Comparison of ENCODE assay signal across 8 mouse cellular contexts in genomic region chr3:88136945-88137494, GRCm38 (mm10). TPM values are rescaled to one million over a fixed set of nuclear protein-coding genes. Genes with fewer than 3 reads are reported as not detected.
DNase-seq lines count a peak whose midpoint lies in the region; ATAC-seq and TF ChIP-seq lines count a peak whose summit lies in the region.

No protein-coding gene starts in this region.

- TF ChIP-seq CTCF in bone marrow macrophage, adult 2 months (IDR thresholded peaks at IDR 0.05; ENCODE audit: low read depth, low read length) = no peak

- H3K4me1 ChIP-seq in kidney, embryonic 14.5 days (ENCODE audit: control insufficient read depth, insufficient read depth, low read length) = peaks cover 26% of the 10 kb centered on the region
- H3K4me1 ChIP-seq in bone marrow macrophage, adult 2 months (ENCODE audit: control insufficient read depth, insufficient read depth, low read length) = peaks cover 38% of the 10 kb centered on the region
- peaks cover 36% of the 10 kb centered on the region for H3K4me1 ChIP-seq in limb, embryonic 13.5 days

- peak; percentile 27 for DNase-seq in CD4-positive, CD25-positive, alpha-beta regulatory T cell, adult 2 months (ENCODE audit: low read depth, low spot score)
- no peak for DNase-seq in kidney, adult 9 months
- DNase-seq in urinary bladder, adult 2 months (ENCODE audit: low spot score) = no peak
- DNase-seq in layer of hippocampus, postnatal 10 days (ENCODE audit: low spot score in 2 of 2) = no peak

- no peak for ATAC-seq in CD4-positive, CD25-positive, alpha-beta regulatory T cell, adult 4 months
- ATAC-seq in kidney, embryonic 14.5 days (ENCODE audit: low FRiP score, low TSS enrichment) = no peak
- no peak for ATAC-seq in limb, embryonic 13.5 days (ENCODE audit: low FRiP score, low read depth)

- H3K4me3 ChIP-seq in kidney, embryonic 14.5 days (ENCODE audit: low read length) = no peak overlapping the region
- peak overlapping the region; percentile 71 for H3K4me3 ChIP-seq in bone marrow macrophage, adult 2 months (ENCODE audit: insufficient read depth, low read length)
- peak overlapping the region; percentile 59 for H3K4me3 ChIP-seq in limb, embryonic 13.5 days

- TF ChIP-seq POLR2A in bone marrow macrophage, adult 2 months (IDR thresholded peaks at IDR 0.05; ENCODE audit: borderline replicate concordance, low read depth, low read length) = no peak

- no peaks in the 10 kb centered on the region for H3K36me3 ChIP-seq in kidney, embryonic 14.5 days (ENCODE audit: control insufficient read depth, insufficient read depth, low read length)
- no peaks in the 10 kb centered on the region for H3K36me3 ChIP-seq in limb, embryonic 13.5 days

- H3K4me2 ChIP-seq in kidney, embryonic 14.5 days (replicated peaks; ENCODE audit: low read depth, low read length) = no peak overlapping the region; the same call in 1 of the 2 replicates
- H3K4me2 ChIP-seq in limb, embryonic 13.5 days (replicated peaks) = peak overlapping the region; percentile 98

- H3K27ac ChIP-seq in kidney, embryonic 14.5 days (ENCODE audit: low read depth, low read length) = no peak overlapping the region
- peak overlapping the region; percentile 99 for H3K27ac ChIP-seq in bone marrow macrophage, adult 2 months (ENCODE audit: insufficient read depth, low read depth, low read length)
- peak overlapping the region; percentile 99; the same call in 1 of the 2 replicates for H3K27ac ChIP-seq in limb, embryonic 13.5 days

- H3K9me3 ChIP-seq in kidney, embryonic 14.5 days (ENCODE audit: control insufficient read depth, low read length) = no peaks in the 10 kb centered on the region
- no peaks in the 10 kb centered on the region for H3K9me3 ChIP-seq in limb, embryonic 13.5 days

- no peaks in the 10 kb centered on the region for H3K27me3 ChIP-seq in kidney, embryonic 14.5 days (ENCODE audit: control insufficient read depth, insufficient read depth, low read length)
- no peaks in the 10 kb centered on the region for H3K27me3 ChIP-seq in limb, embryonic 13.5 days

- H3K9ac ChIP-seq in kidney, embryonic 14.5 days (ENCODE audit: low read depth, low read length) = peak overlapping the region; percentile 2; the same call in 1 of the 2 replicates
- H3K9ac ChIP-seq in limb, embryonic 13.5 days = peak overlapping the region; percentile 62

- WGBS in kidney, embryonic 14.5 days = 83% methylated on average over 4 of the region's 4 CpGs
- WGBS in limb, embryonic 13.5 days = 80% methylated on average over 4 of the region's 4 CpGs

RNA-seq across cellular contexts. Expression of gene Mef2d, which starts 5.2 kb away (rescaled TPM):
- polyA plus RNA-seq in CD4-positive, CD25-positive, alpha-beta regulatory T cell, adult 4 months (2017; shearing (Covaris generic)) = 10 to 100 TPM; 30.9 to 36.1 TPM
- 12.6 and 21.8 TPM in 2 replicates for polyA plus RNA-seq in kidney, embryonic 14.5 days (2014; fragmentation: Nextera tagmentation; extraction: Ambion mirVana)
- 84.5 and 98.1 TPM in 2 replicates for polyA plus RNA-seq in bone marrow macrophage, adult 2 months (2012; ENCODE audit: insufficient read depth, insufficient read length, missing spikeins)
- polyA plus RNA-seq in limb, embryonic 13.5 days (2015; fragmentation: Nextera tagmentation; extraction: Ambion mirVana) = 16.4 and 19.7 TPM in 2 replicates
- polyA plus RNA-seq in urinary bladder, adult 2 months (2012; rRNA removed) = 34.6 and 51.0 TPM in 2 replicates
- 100 to 1,000 TPM; 125 to 126 TPM for total RNA-seq in layer of hippocampus, postnatal 10 days (2021)

RNA-seq across cellular contexts. Expression of gene Iqgap3, which starts 55.2 kb away (rescaled TPM):
- 1 to 10 TPM in 1 of 2 experiments, under 1 TPM in 1; 0.75 to 1.5 TPM for polyA plus RNA-seq in CD4-positive, CD25-positive, alpha-beta regulatory T cell, adult 4 months (2017; shearing (Covaris generic))
- 15.5 and 20.9 TPM in 2 replicates for polyA plus RNA-seq in kidney, embryonic 14.5 days (2014; fragmentation: Nextera tagmentation; extraction: Ambion mirVana)
- 20.5 and 25.7 TPM in 2 replicates for polyA plus RNA-seq in bone marrow macrophage, adult 2 months (2012; ENCODE audit: insufficient read depth, insufficient read length, missing spikeins)
- 19.5 and 20.6 TPM in 2 replicates for polyA plus RNA-seq in limb, embryonic 13.5 days (2015; fragmentation: Nextera tagmentation; extraction: Ambion mirVana)
- 2.0 and 2.6 TPM in 2 replicates for polyA plus RNA-seq in urinary bladder, adult 2 months (2012; rRNA removed)
- total RNA-seq in layer of hippocampus, postnatal 10 days (2021) = 1 to 10 TPM; 2.1 to 2.3 TPM

RNA-seq across cellular contexts. Expression of gene Ttc24, which starts 58.9 kb away (rescaled TPM):
- polyA plus RNA-seq in CD4-positive, CD25-positive, alpha-beta regulatory T cell, adult 4 months (2017; shearing (Covaris generic)) = not detected
- not detected in 2 replicates for polyA plus RNA-seq in kidney, embryonic 14.5 days (2014; fragmentation: Nextera tagmentation; extraction: Ambion mirVana)
- not detected in 2 replicates for polyA plus RNA-seq in bone marrow macrophage, adult 2 months (2012; ENCODE audit: insufficient read depth, insufficient read length, missing spikeins)
- not detected in 2 replicates for polyA plus RNA-seq in limb, embryonic 13.5 days (2015; fragmentation: Nextera tagmentation; extraction: Ambion mirVana)
- polyA plus RNA-seq in urinary bladder, adult 2 months (2012; rRNA removed) = not detected in 2 replicates
- total RNA-seq in layer of hippocampus, postnatal 10 days (2021) = not detected
